ENCODE assay signal across 20 mouse cellular contexts in genomic region chr5:14539961-14540627, GRCm38 (mm10). TPM values are rescaled to one million over a fixed set of nuclear protein-coding genes. Genes with fewer than 3 reads are reported as not detected.
DNase-seq lines count a peak whose midpoint lies in the region; ATAC-seq lines count a peak whose summit lies in the region.
"Had no signal": no experiment of that assay in that cellular context is flagged by ENCODE, and none has a peak within 500 bp of the region (broad histone marks: within the 10 kb centered on the region; RNA-seq: fewer than 3 reads in every experiment).

No protein-coding gene starts in this region.

- no peaks in the 10 kb centered on the region; the same call in 1 of the 2 replicates for H3K36me3 ChIP-seq in forebrain, embryonic 11.5 days (ENCODE audit: control insufficient read depth, insufficient read depth, low read length)
- H3K36me3 ChIP-seq in forebrain, embryonic 10.5 days (replicated peaks): peaks cover 12% of the 10 kb centered on the region
- H3K36me3 ChIP-seq in limb, embryonic 15.5 days: no peaks in the 10 kb centered on the region
- no peaks in the 10 kb centered on the region for H3K36me3 ChIP-seq in limb, embryonic 10.5 days
- H3K36me3 ChIP-seq in embryonic facial prominence, embryonic 14.5 days (ENCODE audit: control insufficient read depth, insufficient read depth, low read length): no peaks in the 10 kb centered on the region
- peaks cover 14% of the 10 kb centered on the region for H3K36me3 ChIP-seq in midbrain, embryonic 13.5 days
- no peaks in the 10 kb centered on the region for H3K36me3 ChIP-seq in intestine, embryonic 16.5 days (ENCODE audit: control insufficient read depth, insufficient read depth, low read length)
- H3K36me3 ChIP-seq: heart, embryonic 13.5 days; liver, embryonic 13.5 days had no signal

- no peak overlapping the region for H3K27ac ChIP-seq in forebrain, embryonic 11.5 days (ENCODE audit: low read depth, low read length)
- no peak overlapping the region for H3K27ac ChIP-seq in forebrain, embryonic 10.5 days
- H3K27ac ChIP-seq in limb, embryonic 15.5 days: no peak overlapping the region
- no peak overlapping the region for H3K27ac ChIP-seq in limb, embryonic 10.5 days
- no peak overlapping the region for H3K27ac ChIP-seq in embryonic facial prominence, embryonic 14.5 days (replicated peaks; ENCODE audit: low read depth, low read length)
- no peak overlapping the region for H3K27ac ChIP-seq in midbrain, embryonic 13.5 days
- no peak overlapping the region for H3K27ac ChIP-seq in intestine, embryonic 16.5 days (ENCODE audit: low read length)
- H3K27ac ChIP-seq: heart, embryonic 13.5 days; left cerebral cortex, adult 2 months; liver, embryonic 13.5 days; neural tube, embryonic 13.5 days had no signal

- 0 out of 2 replicates have a peak, but pooled peaks have one; percentile 64 for ATAC-seq in forebrain, embryonic 11.5 days (replicated peaks; ENCODE audit: low FRiP score)
- ATAC-seq in limb, embryonic 15.5 days (ENCODE audit: insufficient number of reproducible peaks, low FRiP score, low TSS enrichment, low read depth): 0 out of 2 replicates have a peak, but pooled peaks have one; percentile 48
- ATAC-seq in embryonic facial prominence, embryonic 14.5 days (ENCODE audit: low read depth): peak; percentile 32; the same call in 1 of the 2 replicates
- ATAC-seq in midbrain, embryonic 13.5 days: peak; percentile 30; the same call in 1 of the 2 replicates
- ATAC-seq in intestine, embryonic 16.5 days: no peak
- ATAC-seq: forebrain, embryonic 14.5 days had no signal

- WGBS in forebrain, embryonic 11.5 days: 79% methylated on average over 13 of the region's 13 CpGs
- WGBS in forebrain, embryonic 10.5 days: 78% methylated on average over 13 of the region's 13 CpGs
- 68% methylated on average over 13 of the region's 13 CpGs for WGBS in limb, embryonic 15.5 days
- WGBS in limb, embryonic 10.5 days: 72% methylated on average over 13 of the region's 13 CpGs
- 82% methylated on average over 13 of the region's 13 CpGs for WGBS in embryonic facial prominence, embryonic 14.5 days
- 83% methylated on average over 13 of the region's 13 CpGs for WGBS in midbrain, embryonic 13.5 days
- WGBS in intestine, embryonic 16.5 days: 75% methylated on average over 13 of the region's 13 CpGs

- peak; percentile 44 for DNase-seq in forebrain, embryonic 11.5 days (ENCODE audit: low spot score)
- no peak for DNase-seq in forebrain, embryonic 10.5 days (ENCODE audit: extremely low spot score, low spot score)
- DNase-seq in limb, embryonic 10.5 days (ENCODE audit: low spot score): no peak
- DNase-seq in embryonic facial prominence, embryonic 14.5 days (ENCODE audit: low spot score): no peak
- DNase-seq in gastrocnemius, postnatal 25 days: no peak
- DNase-seq: adrenal gland, postnatal 36 days; B cell, adult 2 months; gastrocnemius, postnatal 10 days; heart, adult 18-20 months; kidney, postnatal 10 days; liver, embryonic 13.5 days; right cerebral cortex, adult 18-20 months; thymus, postnatal 36 days had no signal

- no peak overlapping the region for H3K4me2 ChIP-seq in forebrain, embryonic 11.5 days (ENCODE audit: low read depth, low read length, severe bottlenecking)
- no peak overlapping the region for H3K4me2 ChIP-seq in limb, embryonic 15.5 days
- no peak overlapping the region for H3K4me2 ChIP-seq in embryonic facial prominence, embryonic 14.5 days (ENCODE audit: low read depth, low read length)
- H3K4me2 ChIP-seq in midbrain, embryonic 13.5 days (replicated peaks): no peak overlapping the region
- no peak overlapping the region for H3K4me2 ChIP-seq in intestine, embryonic 16.5 days (ENCODE audit: low read depth, low read length)
- H3K4me2 ChIP-seq: heart, embryonic 13.5 days; liver, embryonic 13.5 days; neural tube, embryonic 13.5 days had no signal

- no peaks in the 10 kb centered on the region for H3K27me3 ChIP-seq in forebrain, embryonic 11.5 days (ENCODE audit: control insufficient read depth, insufficient read depth, low read length)
- H3K27me3 ChIP-seq in forebrain, embryonic 10.5 days (ENCODE audit: poor library complexity, severe bottlenecking): no peaks in the 10 kb centered on the region
- no peaks in the 10 kb centered on the region for H3K27me3 ChIP-seq in limb, embryonic 15.5 days
- no peaks in the 10 kb centered on the region for H3K27me3 ChIP-seq in limb, embryonic 10.5 days (ENCODE audit: low read depth, poor library complexity, severe bottlenecking)
- H3K27me3 ChIP-seq in embryonic facial prominence, embryonic 14.5 days (replicated peaks; ENCODE audit: control insufficient read depth, insufficient read depth, low read length): no peaks in the 10 kb centered on the region
- no peaks in the 10 kb centered on the region for H3K27me3 ChIP-seq in midbrain, embryonic 13.5 days
- H3K27me3 ChIP-seq in intestine, embryonic 16.5 days (replicated peaks; ENCODE audit: control insufficient read depth, insufficient read depth, low read length): no peaks in the 10 kb centered on the region
- H3K27me3 ChIP-seq: heart, embryonic 13.5 days; liver, embryonic 13.5 days; neural tube, embryonic 13.5 days had no signal

- H3K4me3 ChIP-seq in forebrain, embryonic 11.5 days (ENCODE audit: low read depth, low read length): no peak overlapping the region
- H3K4me3 ChIP-seq in forebrain, embryonic 10.5 days: no peak overlapping the region
- no peak overlapping the region for H3K4me3 ChIP-seq in limb, embryonic 15.5 days
- no peak overlapping the region for H3K4me3 ChIP-seq in limb, embryonic 10.5 days
- no peak overlapping the region for H3K4me3 ChIP-seq in embryonic facial prominence, embryonic 14.5 days (ENCODE audit: low read depth, low read length)
- no peak overlapping the region for H3K4me3 ChIP-seq in midbrain, embryonic 13.5 days (replicated peaks)
- no peak overlapping the region for H3K4me3 ChIP-seq in intestine, embryonic 16.5 days (ENCODE audit: low read length)
- H3K4me3 ChIP-seq: heart, embryonic 13.5 days; left cerebral cortex, adult 2 months; liver, embryonic 13.5 days; neural tube, embryonic 13.5 days had no signal

- H3K4me1 ChIP-seq in forebrain, embryonic 11.5 days (replicated peaks; ENCODE audit: control insufficient read depth, insufficient read depth, low read length): no peaks in the 10 kb centered on the region
- H3K4me1 ChIP-seq in forebrain, embryonic 10.5 days: no peaks in the 10 kb centered on the region
- no peaks in the 10 kb centered on the region for H3K4me1 ChIP-seq in limb, embryonic 15.5 days
- no peaks in the 10 kb centered on the region for H3K4me1 ChIP-seq in limb, embryonic 10.5 days
- H3K4me1 ChIP-seq in embryonic facial prominence, embryonic 14.5 days (ENCODE audit: control insufficient read depth, insufficient read depth, low read length): no peaks in the 10 kb centered on the region
- H3K4me1 ChIP-seq in midbrain, embryonic 13.5 days (replicated peaks): no peaks in the 10 kb centered on the region
- H3K4me1 ChIP-seq in intestine, embryonic 16.5 days (ENCODE audit: control insufficient read depth, insufficient read depth, low read length): no peaks in the 10 kb centered on the region
- H3K4me1 ChIP-seq: heart, embryonic 13.5 days; liver, embryonic 13.5 days; neural tube, embryonic 13.5 days had no signal

- no peak overlapping the region for H3K9ac ChIP-seq in forebrain, embryonic 11.5 days (ENCODE audit: low read length)
- no peak overlapping the region for H3K9ac ChIP-seq in limb, embryonic 15.5 days
- H3K9ac ChIP-seq in embryonic facial prominence, embryonic 14.5 days (ENCODE audit: low read depth, low read length): no peak overlapping the region
- no peak overlapping the region for H3K9ac ChIP-seq in midbrain, embryonic 13.5 days (replicated peaks)
- H3K9ac ChIP-seq in intestine, embryonic 16.5 days (ENCODE audit: low read depth, low read length): no peak overlapping the region
- H3K9ac ChIP-seq: heart, embryonic 13.5 days; liver, embryonic 13.5 days; neural tube, embryonic 13.5 days had no signal

- H3K9me3 ChIP-seq in forebrain, embryonic 11.5 days (ENCODE audit: control insufficient read depth, low read length): no peaks in the 10 kb centered on the region
- no peaks in the 10 kb centered on the region for H3K9me3 ChIP-seq in forebrain, embryonic 10.5 days
- H3K9me3 ChIP-seq in limb, embryonic 15.5 days: no peaks in the 10 kb centered on the region
- no peaks in the 10 kb centered on the region for H3K9me3 ChIP-seq in limb, embryonic 10.5 days (replicated peaks)
- no peaks in the 10 kb centered on the region for H3K9me3 ChIP-seq in embryonic facial prominence, embryonic 14.5 days (ENCODE audit: control insufficient read depth, low read length)
- no peaks in the 10 kb centered on the region for H3K9me3 ChIP-seq in midbrain, embryonic 13.5 days
- H3K9me3 ChIP-seq in intestine, embryonic 16.5 days (ENCODE audit: control insufficient read depth, low read length): no peaks in the 10 kb centered on the region
- H3K9me3 ChIP-seq: heart, embryonic 13.5 days; liver, embryonic 13.5 days; neural tube, embryonic 13.5 days had no signal

RNA-seq across cellular contexts. Expression of gene Pclo, which starts 25.4 kb away (rescaled TPM):
- 2.3 and 2.4 TPM in 2 replicates for polyA plus RNA-seq in forebrain, embryonic 11.5 days (2014; fragmentation: Nextera tagmentation; extraction: Ambion mirVana)
- 0.58 and 0.84 TPM in 2 replicates for polyA plus RNA-seq in forebrain, embryonic 10.5 days (2016; fragmentation: Nextera tagmentation; extraction: Ambion mirVana)
- polyA plus RNA-seq in limb, embryonic 15.5 days (2015; fragmentation: Nextera tagmentation; extraction: Ambion mirVana): 0.22 and 0.27 TPM in 2 replicates
- 0.09 and 0.11 TPM in 2 replicates for polyA plus RNA-seq in limb, embryonic 10.5 days (2016; fragmentation: Nextera tagmentation; extraction: Ambion mirVana)
- 1.2 and 1.4 TPM in 2 replicates for polyA plus RNA-seq in embryonic facial prominence, embryonic 14.5 days (2014; fragmentation: Nextera tagmentation; extraction: Ambion mirVana)
- polyA plus RNA-seq in midbrain, embryonic 13.5 days (2015; fragmentation: Nextera tagmentation; extraction: Ambion mirVana): 7.2 and 7.4 TPM in 2 replicates
- total RNA-seq in gastrocnemius, postnatal 25 days (2021): under 1 TPM; 0.15 to 0.29 TPM
- polyA plus RNA-seq in intestine, embryonic 16.5 days (2015; fragmentation: Nextera tagmentation; extraction: Ambion mirVana): 0.59 and 0.62 TPM in 2 replicates
